In the genomic region with DNA sequence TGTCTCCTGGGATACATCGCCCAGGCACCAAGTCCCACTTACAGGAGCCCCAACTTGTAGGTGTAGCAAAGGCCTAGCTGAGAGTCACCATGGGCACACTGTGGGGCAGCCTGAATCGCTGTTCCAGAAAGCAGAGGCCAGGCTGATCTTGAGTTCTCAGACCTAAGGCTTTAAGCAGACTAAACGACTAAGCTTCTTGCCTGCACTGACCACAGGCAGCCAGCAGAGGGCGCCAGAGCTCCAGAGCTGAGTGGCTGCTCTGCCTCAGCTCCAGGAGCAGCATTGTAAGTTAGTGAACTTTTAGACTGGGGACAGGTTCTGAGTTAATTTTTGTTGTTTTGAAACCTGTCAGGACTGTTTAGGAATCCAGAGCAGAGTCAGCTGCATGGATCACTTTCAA, we compare ENCODE assay signal across 8 mouse cellular contexts. TPM values are rescaled to one million over a fixed set of nuclear protein-coding genes. Genes with fewer than 3 reads are reported as not detected.
DNase-seq lines count a peak whose midpoint lies in the region; ATAC-seq and TF ChIP-seq lines count a peak whose summit lies in the region.

No protein-coding gene starts in this region.

- 24% methylated on average over 4 of the region's 4 CpGs for WGBS in bone marrow, adult 2 months

- peak; percentile 99 for TF ChIP-seq CTCF in bone marrow, adult 2 months (IDR thresholded peaks at IDR 0.05; ENCODE audit: control insufficient read depth, insufficient read depth, low read length)
- TF ChIP-seq CTCF in embryonic fibroblast, embryonic 13.5 days (IDR thresholded peaks at IDR 0.05; ENCODE audit: borderline replicate concordance, insufficient read depth, low read length): peak; percentile 99

- DNase-seq in ES-CJ7 (ENCODE audit: low read depth, low spot score): peak; percentile 77
- DNase-seq in heart, postnatal 36 days: peak; percentile 80 to 86
- peak; percentile 69 to 81 for DNase-seq in layer of hippocampus, postnatal 14 days (ENCODE audit: low spot score in 2 of 2)
- DNase-seq in right cerebral cortex, postnatal 4 days: peak; percentile 80
- peak; percentile 64 for DNase-seq in yolk sac, embryonic 10.5 days (ENCODE audit: low spot score)

- ATAC-seq in megakaryocyte-erythroid progenitor cell, adult 5-6 weeks (replicated peaks; ENCODE audit: low FRiP score, low TSS enrichment, poor library complexity, severe bottlenecking): peak; percentile 83

- H3K4me1 ChIP-seq in bone marrow, adult 2 months (ENCODE audit: control insufficient read depth, insufficient read depth, low read length): no peaks in the 10 kb centered on the region
- H3K4me1 ChIP-seq in embryonic fibroblast, embryonic 13.5 days (ENCODE audit: control insufficient read depth, insufficient read depth, low read length): no peaks in the 10 kb centered on the region

- TF ChIP-seq POLR2A in bone marrow, adult 2 months (IDR thresholded peaks at IDR 0.05; ENCODE audit: borderline replicate concordance, control insufficient read depth, low read depth, low read length): no peak
- no peak for TF ChIP-seq POLR2A in embryonic fibroblast, embryonic 13.5 days (IDR thresholded peaks at IDR 0.05; ENCODE audit: low read depth, low read length)

- no peak overlapping the region for H3K27ac ChIP-seq in bone marrow, adult 2 months (ENCODE audit: control insufficient read depth, insufficient read depth, low read depth, low read length, poor library complexity)
- H3K27ac ChIP-seq in embryonic fibroblast, embryonic 13.5 days (ENCODE audit: insufficient read depth, low read length): no peak overlapping the region

- H3K4me3 ChIP-seq in bone marrow, adult 2 months (replicated peaks; ENCODE audit: control insufficient read depth, low read depth, low read length): no peak overlapping the region
- H3K4me3 ChIP-seq in embryonic fibroblast, embryonic 13.5 days (ENCODE audit: insufficient read depth, low read length): no peak overlapping the region

- intact Hi-C loops in heart, postnatal 36 days (cut with DNase I): loop anchor here (1.0 to 10.0 kb wide), 5 partner anchors 86 to 379 kb away; no protein-coding TSS in a partner anchor

RNA-seq across cellular contexts. Expression of gene Acox3, which starts 12.9 kb away (rescaled TPM):
- 16.7 and 35.8 TPM in 2 replicates for polyA plus RNA-seq in bone marrow, adult 2 months (2011; ENCODE audit: insufficient read depth, insufficient read length, low replicate concordance, missing spikeins)
- 22.4 and 24.9 TPM in 2 replicates for polyA plus RNA-seq in embryonic fibroblast, embryonic 13.5 days (2011; ENCODE audit: insufficient read length, low read depth, missing spikeins)
- total RNA-seq in heart, postnatal 36 days (2021): 10 to 100 TPM; 28.0 to 28.6 TPM
- total RNA-seq in layer of hippocampus, postnatal 14 days (2021): 10 to 100 TPM; 25.7 to 30.2 TPM
- 7.9 and 12.4 TPM in 2 replicates for total RNA-seq in megakaryocyte-erythroid progenitor cell, adult 5-6 weeks (2014; fragmentation: Nextera tagmentation)
- 5.0 and 20.3 TPM in 2 replicates for total RNA-seq in megakaryocyte-erythroid progenitor cell, adult 5-6 weeks (2017)

RNA-seq across cellular contexts. Expression of gene Trmt44, which starts 20.8 kb away (rescaled TPM):
- polyA plus RNA-seq in bone marrow, adult 2 months (2011; ENCODE audit: insufficient read depth, insufficient read length, low replicate concordance, missing spikeins): 2.4 and 3.0 TPM in 2 replicates
- polyA plus RNA-seq in embryonic fibroblast, embryonic 13.5 days (2011; ENCODE audit: insufficient read length, low read depth, missing spikeins): 5.5 and 5.6 TPM in 2 replicates
- total RNA-seq in heart, postnatal 36 days (2021): 1 to 10 TPM; 1.8 to 2.5 TPM
- 1 to 10 TPM; 7.8 to 8.9 TPM for total RNA-seq in layer of hippocampus, postnatal 14 days (2021)
- total RNA-seq in megakaryocyte-erythroid progenitor cell, adult 5-6 weeks (2014; fragmentation: Nextera tagmentation): 9.4 and 12.1 TPM in 2 replicates
- total RNA-seq in megakaryocyte-erythroid progenitor cell, adult 5-6 weeks (2017): 8.0 and 8.4 TPM in 2 replicates
